Mouse (Mus musculus): ENCODE measurements around the gene Arhgef10l.

Arhgef10l gene

GRCm38 (mm10) chr4:140631276-140631849 lies 34.4 kb downstream of the Arhgef10l start:
- no peak for DNase-seq (ENCODE audit: low spot score)

- DNase-seq (ENCODE audit: low spot score), result peak; percentile 66
Measured at GRCm38 (mm10) chr4:140630651-140631241, 35.1 kb downstream of the Arhgef10l start.

DNA sequence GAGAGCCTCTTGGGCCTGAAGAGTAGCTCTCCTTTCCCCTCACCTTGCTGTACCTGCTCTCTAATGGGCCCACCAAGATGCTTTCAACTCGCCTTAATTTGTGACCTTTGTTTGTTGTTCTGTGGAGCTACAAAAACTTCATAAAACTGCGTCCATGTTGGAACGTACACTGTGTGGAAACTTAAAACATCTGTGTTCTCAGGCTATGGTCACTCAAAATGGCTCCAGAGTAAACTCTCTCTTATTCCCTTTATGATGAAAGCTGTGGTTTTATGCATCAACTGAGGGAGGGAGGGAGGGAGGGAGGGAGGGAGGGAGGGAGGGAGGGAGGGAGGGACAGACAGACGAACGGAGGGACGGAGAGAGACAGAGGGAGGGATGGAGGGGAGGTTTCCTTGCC lies 35.7 kb downstream of the Arhgef10l start:
- no peak for DNase-seq (ENCODE audit: low spot score)

DNA sequence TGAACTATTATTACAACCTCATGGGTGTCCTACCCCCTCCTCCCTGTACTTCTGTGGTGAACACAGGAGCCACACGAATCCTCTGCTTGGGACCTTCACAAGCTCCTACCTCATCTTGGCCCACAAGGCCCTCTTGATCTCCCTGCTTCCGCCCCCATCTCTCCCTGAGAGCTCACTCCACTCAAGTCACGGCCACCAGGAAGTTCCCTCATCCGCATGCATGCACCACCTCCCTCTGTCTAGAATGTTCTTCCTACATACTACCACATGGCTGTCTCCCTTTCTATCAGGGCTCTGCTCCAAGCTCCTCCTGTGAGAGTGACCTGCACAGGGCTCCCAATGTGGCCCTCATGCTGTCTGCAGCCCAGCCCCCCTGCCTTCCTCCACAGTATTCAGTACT lies 36.8 kb downstream of the Arhgef10l start:
- no peak for DNase-seq (ENCODE audit: low spot score)

DNA sequence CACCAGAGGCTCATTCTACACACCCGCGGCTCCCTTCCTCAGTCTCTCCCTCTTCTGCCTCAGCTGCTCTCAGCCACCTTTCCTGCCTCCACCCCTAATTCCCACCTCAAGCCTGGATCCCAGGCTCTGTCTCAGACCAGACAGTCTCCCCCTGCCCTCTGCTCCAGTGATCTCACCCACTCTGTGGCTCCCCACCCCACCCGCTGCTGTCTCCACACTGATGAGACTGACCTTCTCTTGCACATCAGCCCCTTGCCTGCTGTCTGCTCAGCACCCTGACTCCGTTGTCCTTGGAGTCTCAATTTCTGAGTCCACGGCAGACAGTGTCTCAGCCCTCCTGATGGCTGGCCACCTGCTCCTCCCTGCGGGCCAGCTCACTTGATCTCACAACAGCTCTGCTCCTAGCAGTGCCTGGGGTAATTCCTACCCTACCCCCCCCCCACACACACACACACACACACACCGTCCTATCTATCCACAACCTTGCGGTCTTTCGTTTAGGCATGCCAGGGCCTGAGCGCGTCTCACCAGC lies 37.3 kb downstream of the Arhgef10l start:
- DNase-seq (ENCODE audit: low spot score), result no peak

GRCm38 (mm10) chr4:140625651-140626525 lies 39.9 kb downstream of the Arhgef10l start:
- no peak for DNase-seq (ENCODE audit: low spot score)

- DNase-seq (ENCODE audit: low spot score), result no peak
Measured at GRCm38 (mm10) chr4:140624468-140625176, 41.2 kb downstream of the Arhgef10l start.

GRCm38 (mm10) chr4:140624087-140624467 lies 41.7 kb downstream of the Arhgef10l start:
- no peak for DNase-seq (ENCODE audit: low spot score)

- no peak for DNase-seq (ENCODE audit: low spot score)
Measured at GRCm38 (mm10) chr4:140622819-140623218, 43.0 kb downstream of the Arhgef10l start.

DNA sequence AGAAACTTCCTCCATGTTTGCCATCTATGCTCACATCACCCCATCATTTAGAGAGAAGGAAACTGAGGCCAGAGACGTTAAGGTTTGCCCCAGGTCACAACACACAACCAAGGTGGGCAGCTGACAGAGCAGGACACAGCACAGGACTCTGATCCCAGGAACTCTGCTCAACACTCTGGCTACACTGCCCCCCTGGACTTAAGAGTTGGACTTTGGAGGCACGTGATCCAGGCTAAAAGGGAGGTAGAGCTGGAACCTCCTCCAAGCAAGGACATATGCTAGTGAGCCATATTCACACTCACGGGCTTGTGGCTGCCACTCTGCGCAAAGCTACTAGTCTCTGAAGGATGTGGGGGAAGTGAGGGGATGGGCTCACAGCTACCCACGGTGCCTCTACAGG lies 45.3 kb downstream of the Arhgef10l start:
- DNase-seq (ENCODE audit: low spot score), result no peak

GRCm38 (mm10) chr4:140617391-140618385 lies 48.1 kb downstream of the Arhgef10l start:
- DNase-seq (ENCODE audit: low spot score), result peak; percentile 78

GRCm38 (mm10) chr4:140616894-140617293 lies 48.9 kb downstream of the Arhgef10l start:
- no peak for DNase-seq (ENCODE audit: low spot score)

DNA sequence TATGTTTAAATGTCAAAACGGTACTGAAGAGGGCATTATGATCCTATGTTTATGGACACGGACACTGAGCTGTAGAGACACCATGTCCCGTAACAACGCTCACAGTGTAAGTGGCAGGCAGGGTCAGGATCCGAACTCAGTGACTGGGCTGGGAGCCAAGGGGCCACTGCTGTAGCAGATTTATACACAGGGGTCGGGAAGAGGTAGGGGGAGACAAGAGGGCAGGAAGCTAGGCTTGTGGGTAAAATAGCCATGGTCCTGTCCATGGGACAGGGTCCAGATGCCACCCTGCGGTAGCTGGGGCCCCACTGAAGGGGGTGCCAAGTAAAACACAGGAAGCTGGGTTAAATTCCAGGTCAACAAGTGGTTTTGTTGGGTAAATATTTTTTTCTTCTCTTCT lies 49.6 kb downstream of the Arhgef10l start:
- no peak for DNase-seq (ENCODE audit: low spot score)

DNA sequence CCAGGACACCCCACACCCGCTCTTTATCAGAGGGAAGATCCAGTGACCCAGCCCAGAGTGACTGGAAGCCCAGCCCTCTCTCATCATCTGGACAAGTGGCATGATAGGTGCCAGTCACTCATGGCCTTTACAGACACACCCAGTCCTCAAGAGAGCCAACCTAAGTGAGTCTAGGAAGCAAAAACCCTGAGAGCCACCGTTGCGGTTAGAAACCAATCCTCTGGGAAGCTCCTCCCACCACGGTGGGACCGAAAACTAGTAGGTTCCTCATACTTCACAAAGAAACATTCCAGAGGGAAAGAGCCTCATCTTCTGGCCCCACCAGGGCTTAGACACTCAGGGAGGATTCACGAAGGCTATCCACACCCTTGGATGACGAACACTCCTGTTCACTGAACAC lies 50.0 kb downstream of the Arhgef10l start:
- no peak for DNase-seq (ENCODE audit: low spot score)

- no peak for DNase-seq (ENCODE audit: low spot score)
Measured at GRCm38 (mm10) chr4:140614553-140614952, 51.3 kb downstream of the Arhgef10l start.

- no peak for DNase-seq (ENCODE audit: low spot score)
Measured at GRCm38 (mm10) chr4:140614145-140614544, 51.7 kb downstream of the Arhgef10l start.

- DNase-seq (ENCODE audit: low spot score), result no peak
Measured at GRCm38 (mm10) chr4:140610841-140611609, 54.8 kb downstream of the Arhgef10l start.

GRCm38 (mm10) chr4:140608228-140608720 lies 57.5 kb downstream of the Arhgef10l start:
- no peak for DNase-seq (ENCODE audit: low spot score)

- no peak for DNase-seq (ENCODE audit: low spot score)
Measured at GRCm38 (mm10) chr4:140606779-140607178, 59.0 kb downstream of the Arhgef10l start.

DNA sequence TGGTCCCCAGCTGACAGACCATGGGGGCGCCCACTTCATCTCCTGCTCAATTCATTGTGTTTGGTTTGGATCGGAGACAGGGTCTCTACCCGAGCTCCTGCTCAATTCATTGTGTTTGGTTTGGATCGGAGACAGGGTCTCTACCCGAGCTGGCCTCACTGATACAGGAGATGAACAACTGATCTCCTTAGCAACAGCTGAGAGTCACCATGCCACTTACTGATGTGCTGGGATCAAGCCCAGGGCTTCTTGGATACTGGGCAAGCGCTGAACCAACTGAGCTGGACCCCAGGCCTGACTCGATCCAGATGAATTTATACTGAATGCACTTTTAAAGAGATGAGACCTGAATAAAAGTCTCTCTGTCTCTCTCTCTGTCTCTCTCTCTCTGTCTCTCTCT lies 59.6 kb downstream of the Arhgef10l start:
- DNase-seq (ENCODE audit: low spot score), result no peak

All from urinary bladder, postnatal 14 days (tissue).